Mouse (Mus musculus) layer of hippocampus, adult 9-11 months (tissue): ENCODE data around the gene Tmem45a2.
"Not testable (repeated sequence)": the region's sequence is repeated elsewhere in the genome, so short reads cannot be mapped to it uniquely, and the experiment has no call there.

ENCODE experiments used
- DNase-seq: peaks from one replicate; pipeline ENCODE4 v3.0.0; 2022

Tmem45a2 gene

GRCm38 (mm10) chr16:57071132-57071639 is at the start of gene Tmem45a2:
Gene Tmem45a2 (minus strand): TSS chr16:57071372.
- no peak for DNase-seq

GRCm38 (mm10) chr16:57117562-57117961 is 46.4 kb upstream of the Tmem45a2 start:
- no peak for DNase-seq

GRCm38 (mm10) chr16:57116066-57116465 is 44.9 kb upstream of the Tmem45a2 start:
- no peak for DNase-seq

GRCm38 (mm10) chr16:57106185-57106960 is 35.2 kb upstream of the Tmem45a2 start:
- no peak for DNase-seq

GRCm38 (mm10) chr16:57101174-57101573 is 30.0 kb upstream of the Tmem45a2 start:
- DNase-seq: no peak

GRCm38 (mm10) chr16:57099572-57100237 is 28.5 kb upstream of the Tmem45a2 start:
- no peak for DNase-seq

- no peak for DNase-seq
These were observed 27.4 kb upstream of the Tmem45a2 start for GRCm38 (mm10) chr16:57098468-57099144.

GRCm38 (mm10) chr16:57092911-57093605 is 21.9 kb upstream of the Tmem45a2 start:
- DNase-seq: no peak

- DNase-seq: peak; percentile 16
These were observed 21.3 kb upstream of the Tmem45a2 start for GRCm38 (mm10) chr16:57092460-57092859.

GRCm38 (mm10) chr16:57079577-57079976 is 8.4 kb upstream of the Tmem45a2 start:
- DNase-seq: no peak

GRCm38 (mm10) chr16:57075986-57076385 is 4.8 kb upstream of the Tmem45a2 start:
- no peak for DNase-seq

GRCm38 (mm10) chr16:57062045-57062444 is 9.1 kb downstream of the Tmem45a2 start:
- DNase-seq: no peak

- no peak for DNase-seq
These were observed 14.2 kb downstream of the Tmem45a2 start for GRCm38 (mm10) chr16:57056995-57057394.

- DNase-seq: no peak
These were observed 21.2 kb downstream of the Tmem45a2 start for GRCm38 (mm10) chr16:57049974-57050373.

GRCm38 (mm10) chr16:57038600-57038999 is 32.6 kb downstream of the Tmem45a2 start:
- no peak for DNase-seq

- DNase-seq: no peak
These were observed 40.9 kb downstream of the Tmem45a2 start for GRCm38 (mm10) chr16:57030150-57030885.

GRCm38 (mm10) chr16:56998283-56998682 is 72.9 kb downstream of the Tmem45a2 start:
- not testable (repeated sequence) for DNase-seq
